Mouse (Mus musculus) kidney, adult 2 months (tissue): Measurements from ENCODE around the gene Dnph1.

ENCODE experiments used
- CTCF ChIP-seq: fragments of 200-500 bp; conservative IDR thresholded peaks from 2 replicates; pipeline ENCODE4 v1.5.1; 2011; ENCODE audit warnings: low read depth, mild to moderate bottlenecking, control low read depth, low read length, moderate library complexity, mixed read lengths; ENCODE audit not compliant: insufficient read depth, insufficient read length
- POLR2A ChIP-seq: fragments of 200-500 bp; IDR thresholded peaks from one replicate; pipeline ENCODE4 v1.6.1; 2011; ENCODE audit warnings: low read depth, low read length, control low read depth

DNA sequence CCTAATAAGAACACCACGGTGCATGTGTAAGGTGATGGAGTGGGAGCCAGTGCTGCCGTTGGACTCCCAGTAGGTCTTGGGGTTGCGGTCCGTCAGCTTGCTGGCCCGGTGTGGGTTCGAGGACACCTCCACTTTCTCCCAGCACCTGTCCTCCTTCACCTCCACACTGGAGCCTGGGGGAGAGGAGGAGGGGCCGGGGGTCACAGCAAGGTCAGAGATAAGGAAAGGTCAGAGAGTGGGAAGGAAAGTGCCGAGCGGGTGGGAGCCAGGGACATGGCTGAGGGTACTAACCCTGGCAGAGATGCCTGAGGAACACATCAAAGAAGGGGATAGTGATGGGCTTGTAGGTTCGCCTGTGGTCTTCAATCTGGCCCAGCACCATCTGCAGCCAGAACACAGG, 28.6 kb downstream of the Dnph1 start:
- TF ChIP-seq CTCF (no peak), POLR2A (no peak)
